Mouse (Mus musculus): ENCODE data around the gene Lrrn4cl.

- no peak for TF ChIP-seq CTCF (IDR thresholded peaks at IDR 0.05; ENCODE audit: low read depth)
- no peak for TF ChIP-seq EP300 (optimal IDR thresholded peaks at IDR 0.05)
Observed at GRCm38 (mm10) chr19:8829660-8830059, 20.9 kb upstream of the Lrrn4cl start, which contains the start of gene AC129217.1.
